Mouse (Mus musculus): Measurements from ENCODE around the gene Btg2. TPM values are rescaled to one million over a fixed set of nuclear protein-coding genes. Genes with fewer than 3 reads are reported as not detected.

Btg2 gene
- polyA plus RNA-seq (2015; fragmentation: Nextera tagmentation; extraction: Ambion mirVana) = 33.1 and 37.0 TPM in 2 replicates

GRCm38 (mm10) chr1:134078802-134079476, at the start of gene Btg2:
Gene Btg2, minus strand, starts transcription at chr1:134079120.
- peaks cover 89% of the 10 kb centered on the region for H3K4me1 ChIP-seq
- WGBS = under 1% methylated on average over 57 of the region's 62 CpGs
- no peaks in the 10 kb centered on the region for H3K9me3 ChIP-seq
- peak within 1 kb of the TSS; percentile 97 for H3K9ac ChIP-seq
- peak within 1 kb of the TSS; percentile 80 for H3K4me3 ChIP-seq
- peak within 1 kb of the TSS; percentile 92 for H3K27ac ChIP-seq (replicated peaks)
- no peaks in the 10 kb centered on the region for H3K27me3 ChIP-seq (replicated peaks)
- peaks cover 33% of the 10 kb centered on the region for H3K36me3 ChIP-seq
- H3K4me2 ChIP-seq = peak within 1 kb of the TSS; percentile 82
- peak; percentile 95 for ATAC-seq (ENCODE audit: extremely low read depth, insufficient number of reproducible peaks, low FRiP score, low TSS enrichment)

- no peak for ATAC-seq (ENCODE audit: extremely low read depth, insufficient number of reproducible peaks, low FRiP score, low TSS enrichment)
- Histone ChIP-seq H3K36me3 (no peaks in the 10 kb centered on the region), H3K4me2 (no peak overlapping the region), H3K4me3 (no peak overlapping the region), H3K9me3 (peaks cover 5% of the 10 kb centered on the region; the same call in 1 of the 2 replicates), H3K27ac (replicated peaks) (no peak overlapping the region), H3K27me3 (replicated peaks) (no peaks in the 10 kb centered on the region), H3K9ac (no peak overlapping the region), H3K4me1 (no peaks in the 10 kb centered on the region)
- 52% methylated on average over 9 of the region's 9 CpGs for WGBS
Measured at GRCm38 (mm10) chr1:134122195-134122594, 43.3 kb upstream of the Btg2 start.

- 6% methylated on average over 5 of the region's 5 CpGs for WGBS
- Histone ChIP-seq H3K27ac (replicated peaks) (no peak overlapping the region), H3K9ac (no peak overlapping the region), H3K4me2 (no peak overlapping the region), H3K27me3 (replicated peaks) (0 out of 2 replicates have a peak, but pooled peaks cover 10% of the 10 kb centered on the region), H3K36me3 (no peaks in the 10 kb centered on the region), H3K4me1 (no peaks in the 10 kb centered on the region), H3K9me3 (peaks cover 5% of the 10 kb centered on the region; the same call in 1 of the 2 replicates), H3K4me3 (no peak overlapping the region)
- no peak for ATAC-seq (ENCODE audit: extremely low read depth, insufficient number of reproducible peaks, low FRiP score, low TSS enrichment)
Measured at GRCm38 (mm10) chr1:134120179-134120578, 41.3 kb upstream of the Btg2 start.

- Histone ChIP-seq H3K27ac (replicated peaks) (no peak overlapping the region), H3K27me3 (replicated peaks) (peaks cover 16% of the 10 kb centered on the region; the same call in 1 of the 2 replicates), H3K4me2 (no peak overlapping the region), H3K4me1 (no peaks in the 10 kb centered on the region), H3K36me3 (no peaks in the 10 kb centered on the region), H3K9ac (no peak overlapping the region), H3K4me3 (no peak overlapping the region), H3K9me3 (peaks cover 5% of the 10 kb centered on the region; the same call in 1 of the 2 replicates)
- WGBS = 54% methylated on average over 5 of the region's 5 CpGs
- ATAC-seq (ENCODE audit: extremely low read depth, insufficient number of reproducible peaks, low FRiP score, low TSS enrichment) = no peak
Measured at GRCm38 (mm10) chr1:134117110-134117509, 38.2 kb upstream of the Btg2 start.

GRCm38 (mm10) chr1:134115424-134115823, 36.5 kb upstream of the Btg2 start:
- no peaks in the 10 kb centered on the region for H3K36me3 ChIP-seq
- H3K4me2 ChIP-seq = no peak overlapping the region
- H3K9ac ChIP-seq = no peak overlapping the region
- H3K4me3 ChIP-seq = no peak overlapping the region
- H3K9me3 ChIP-seq = peaks cover 5% of the 10 kb centered on the region; the same call in 1 of the 2 replicates
- no peak for ATAC-seq (ENCODE audit: extremely low read depth, insufficient number of reproducible peaks, low FRiP score, low TSS enrichment)
- no peak overlapping the region for H3K27ac ChIP-seq (replicated peaks)
- H3K4me1 ChIP-seq = no peaks in the 10 kb centered on the region
- peaks cover 16% of the 10 kb centered on the region; the same call in 1 of the 2 replicates for H3K27me3 ChIP-seq (replicated peaks)
- 59% methylated on average over 8 of the region's 8 CpGs for WGBS

GRCm38 (mm10) chr1:134114730-134115129, 35.8 kb upstream of the Btg2 start:
- WGBS = 64% methylated on average over 13 of the region's 13 CpGs
- H3K9me3 ChIP-seq = peaks cover 3% of the 10 kb centered on the region; the same call in 1 of the 2 replicates

GRCm38 (mm10) chr1:134114018-134114417, 35.1 kb upstream of the Btg2 start:
- ATAC-seq (ENCODE audit: extremely low read depth, insufficient number of reproducible peaks, low FRiP score, low TSS enrichment) = no peak
- WGBS = 75% methylated on average over 7 of the region's 7 CpGs
- H3K9ac ChIP-seq = no peak overlapping the region
- H3K4me1 ChIP-seq = no peaks in the 10 kb centered on the region
- no peaks in the 10 kb centered on the region for H3K36me3 ChIP-seq
- H3K4me3 ChIP-seq = no peak overlapping the region
- peaks cover 16% of the 10 kb centered on the region; the same call in 1 of the 2 replicates for H3K27me3 ChIP-seq (replicated peaks)
- H3K4me2 ChIP-seq = no peak overlapping the region
- H3K27ac ChIP-seq (replicated peaks) = no peak overlapping the region
- no peaks in the 10 kb centered on the region for H3K9me3 ChIP-seq

More at GRCm38 (mm10) chr1:134114730-134115129, 35.8 kb upstream of the Btg2 start:
- Histone ChIP-seq H3K27me3 (replicated peaks) (peaks cover 16% of the 10 kb centered on the region; the same call in 1 of the 2 replicates), H3K36me3 (no peaks in the 10 kb centered on the region), H3K4me2 (no peak overlapping the region), H3K9ac (no peak overlapping the region), H3K27ac (replicated peaks) (no peak overlapping the region), H3K4me1 (no peaks in the 10 kb centered on the region), H3K4me3 (no peak overlapping the region)
- no peak for ATAC-seq (ENCODE audit: extremely low read depth, insufficient number of reproducible peaks, low FRiP score, low TSS enrichment)

GRCm38 (mm10) chr1:134113560-134113959, 34.6 kb upstream of the Btg2 start:
- H3K9ac ChIP-seq = no peak overlapping the region
- no peaks in the 10 kb centered on the region for H3K4me1 ChIP-seq
- no peak overlapping the region for H3K27ac ChIP-seq (replicated peaks)
- H3K27me3 ChIP-seq (replicated peaks) = peaks cover 16% of the 10 kb centered on the region; the same call in 1 of the 2 replicates
- H3K4me3 ChIP-seq = no peak overlapping the region
- no peak overlapping the region for H3K4me2 ChIP-seq
- no peak for ATAC-seq (ENCODE audit: extremely low read depth, insufficient number of reproducible peaks, low FRiP score, low TSS enrichment)
- H3K9me3 ChIP-seq = no peaks in the 10 kb centered on the region
- 63% methylated on average over 5 of the region's 5 CpGs for WGBS
- no peaks in the 10 kb centered on the region for H3K36me3 ChIP-seq

GRCm38 (mm10) chr1:134110979-134111378, 32.1 kb upstream of the Btg2 start, which contains the start of gene Chit1:
Gene Chit1, plus strand, starts transcription at chr1:134111242.
- no peak within 1 kb of the TSS for H3K9ac ChIP-seq
- no peak for ATAC-seq (ENCODE audit: extremely low read depth, insufficient number of reproducible peaks, low FRiP score, low TSS enrichment)
- no peak within 1 kb of the TSS for H3K4me2 ChIP-seq
- WGBS = 64% methylated on average over 4 of the region's 4 CpGs
- H3K9me3 ChIP-seq = no peaks in the 10 kb centered on the region
- H3K27me3 ChIP-seq (replicated peaks) = peaks cover 13% of the 10 kb centered on the region; the same call in 1 of the 2 replicates
- H3K27ac ChIP-seq (replicated peaks) = no peak within 1 kb of the TSS
- H3K36me3 ChIP-seq = no peaks in the 10 kb centered on the region
- no peaks in the 10 kb centered on the region for H3K4me1 ChIP-seq
- no peak within 1 kb of the TSS for H3K4me3 ChIP-seq

- Histone ChIP-seq H3K9ac (no peak overlapping the region), H3K36me3 (no peaks in the 10 kb centered on the region), H3K4me2 (no peak overlapping the region), H3K9me3 (no peaks in the 10 kb centered on the region), H3K4me1 (no peaks in the 10 kb centered on the region), H3K4me3 (no peak overlapping the region), H3K27ac (replicated peaks) (no peak overlapping the region), H3K27me3 (replicated peaks) (peaks cover 14% of the 10 kb centered on the region; the same call in 1 of the 2 replicates)
- no peak for ATAC-seq (ENCODE audit: extremely low read depth, insufficient number of reproducible peaks, low FRiP score, low TSS enrichment)
- WGBS = 66% methylated on average over 5 of the region's 5 CpGs
Measured at GRCm38 (mm10) chr1:134110449-134110848, 31.5 kb upstream of the Btg2 start.

- no peak overlapping the region for H3K4me3 ChIP-seq
- peaks cover 13% of the 10 kb centered on the region; the same call in 1 of the 2 replicates for H3K27me3 ChIP-seq (replicated peaks)
- no peaks in the 10 kb centered on the region for H3K36me3 ChIP-seq
- no peak overlapping the region for H3K9ac ChIP-seq
- ATAC-seq (ENCODE audit: extremely low read depth, insufficient number of reproducible peaks, low FRiP score, low TSS enrichment) = no peak
- H3K9me3 ChIP-seq = no peaks in the 10 kb centered on the region
- H3K27ac ChIP-seq (replicated peaks) = no peak overlapping the region
- H3K4me1 ChIP-seq = no peaks in the 10 kb centered on the region
- no peak overlapping the region for H3K4me2 ChIP-seq
- 87% methylated on average over 3 of the region's 3 CpGs for WGBS
Measured at GRCm38 (mm10) chr1:134110015-134110414, 31.1 kb upstream of the Btg2 start.

Data from heart, embryonic 13.5 days (tissue).